Mouse (Mus musculus): ENCODE results near the gene Ppm1e. TPM values are rescaled to one million over a fixed set of nuclear protein-coding genes. Genes with fewer than 3 reads are reported as not detected.
"Not testable (repeated sequence)": the region's sequence is repeated elsewhere in the genome, so short reads cannot be mapped to it uniquely, and the experiment has no call there.

The Ppm1e gene
- polyA plus RNA-seq, 1 experiment from 2014 or later = 5.2 TPM

- WGBS = 79% methylated on average over 4 of the region's 4 CpGs
- H3K4me3 ChIP-seq = no peak overlapping the region
- H3K36me3 ChIP-seq (replicated peaks) = no peaks in the 10 kb centered on the region
- H3K4me1 ChIP-seq = peaks cover 25% of the 10 kb centered on the region
- no peak overlapping the region for H3K27ac ChIP-seq
- H3K27me3 ChIP-seq (ENCODE audit: poor library complexity, severe bottlenecking) = no peaks in the 10 kb centered on the region
- DNase-seq (ENCODE audit: extremely low spot score, low spot score) = no peak
- H3K9me3 ChIP-seq = no peaks in the 10 kb centered on the region
Measured at GRCm38 (mm10) chr11:87266246-87266645, 92.6 kb downstream of the Ppm1e start.

GRCm38 (mm10) chr11:87263946-87264345 is 94.9 kb downstream of the Ppm1e start:
- H3K9me3 ChIP-seq = no peaks in the 10 kb centered on the region
- H3K27ac ChIP-seq = no peak overlapping the region
- no peaks in the 10 kb centered on the region for H3K36me3 ChIP-seq (replicated peaks)
- DNase-seq (ENCODE audit: extremely low spot score, low spot score) = no peak
- H3K27me3 ChIP-seq (ENCODE audit: poor library complexity, severe bottlenecking) = no peaks in the 10 kb centered on the region
- peaks cover 12% of the 10 kb centered on the region for H3K4me1 ChIP-seq
- 32% methylated on average over 7 of the region's 7 CpGs for WGBS
- H3K4me3 ChIP-seq = no peak overlapping the region

- not testable (repeated sequence) for H3K27me3 ChIP-seq (ENCODE audit: poor library complexity, severe bottlenecking); DNase-seq (ENCODE audit: extremely low spot score, low spot score); H3K9me3 ChIP-seq; H3K27ac ChIP-seq; H3K36me3 ChIP-seq (replicated peaks); H3K4me3 ChIP-seq
- H3K4me1 ChIP-seq = peaks cover 12% of the 10 kb centered on the region
- 75% methylated on average over 4 of the region's 4 CpGs for WGBS
Measured at GRCm38 (mm10) chr11:87261705-87262104, 97.1 kb downstream of the Ppm1e start.

GRCm38 (mm10) chr11:87259792-87260191 is 99.0 kb downstream of the Ppm1e start:
- H3K4me1 ChIP-seq = peaks cover 12% of the 10 kb centered on the region
- H3K36me3 ChIP-seq (replicated peaks) = no peaks in the 10 kb centered on the region
- DNase-seq (ENCODE audit: extremely low spot score, low spot score) = no peak
- no peaks in the 10 kb centered on the region for H3K27me3 ChIP-seq (ENCODE audit: poor library complexity, severe bottlenecking)
- H3K9me3 ChIP-seq = no peaks in the 10 kb centered on the region
- H3K27ac ChIP-seq = no peak overlapping the region
- no peak overlapping the region for H3K4me3 ChIP-seq
- 92% methylated on average over 10 of the region's 10 CpGs for WGBS

GRCm38 (mm10) chr11:87257282-87257681 is 101.5 kb downstream of the Ppm1e start:
- no peaks in the 10 kb centered on the region for H3K9me3 ChIP-seq
- no peaks in the 10 kb centered on the region for H3K36me3 ChIP-seq (replicated peaks)
- DNase-seq (ENCODE audit: extremely low spot score, low spot score) = no peak
- H3K4me1 ChIP-seq = no peaks in the 10 kb centered on the region
- H3K4me3 ChIP-seq = no peak overlapping the region
- WGBS = 94% methylated on average over 5 of the region's 5 CpGs
- no peak overlapping the region for H3K27ac ChIP-seq
- H3K27me3 ChIP-seq (ENCODE audit: poor library complexity, severe bottlenecking) = no peaks in the 10 kb centered on the region

GRCm38 (mm10) chr11:87254149-87254548 is 104.7 kb downstream of the Ppm1e start:
- 74% methylated on average over 5 of the region's 5 CpGs for WGBS
- Histone ChIP-seq H3K36me3 (replicated peaks) (no peaks in the 10 kb centered on the region), H3K4me3 (no peak overlapping the region), H3K9me3 (no peaks in the 10 kb centered on the region), H3K27me3 (ENCODE audit: poor library complexity, severe bottlenecking) (no peaks in the 10 kb centered on the region), H3K27ac (no peak overlapping the region), H3K4me1 (peaks cover 3% of the 10 kb centered on the region; the same call in 1 of the 2 replicates)
- DNase-seq (ENCODE audit: extremely low spot score, low spot score) = no peak

GRCm38 (mm10) chr11:87253294-87253693 is 105.5 kb downstream of the Ppm1e start:
- WGBS = 93% methylated on average over 6 of the region's 6 CpGs
- Histone ChIP-seq H3K4me3 (no peak overlapping the region), H3K27me3 (ENCODE audit: poor library complexity, severe bottlenecking) (no peaks in the 10 kb centered on the region), H3K9me3 (no peaks in the 10 kb centered on the region), H3K4me1 (peaks cover 3% of the 10 kb centered on the region; the same call in 1 of the 2 replicates), H3K27ac (no peak overlapping the region), H3K36me3 (replicated peaks) (no peaks in the 10 kb centered on the region)
- no peak for DNase-seq (ENCODE audit: extremely low spot score, low spot score)

GRCm38 (mm10) chr11:87250132-87250531 is 108.7 kb downstream of the Ppm1e start:
- no peak overlapping the region for H3K4me3 ChIP-seq
- DNase-seq (ENCODE audit: extremely low spot score, low spot score) = no peak
- no peaks in the 10 kb centered on the region for H3K9me3 ChIP-seq
- peaks cover 13% of the 10 kb centered on the region for H3K4me1 ChIP-seq
- H3K36me3 ChIP-seq (replicated peaks) = no peaks in the 10 kb centered on the region
- H3K27me3 ChIP-seq (ENCODE audit: poor library complexity, severe bottlenecking) = no peaks in the 10 kb centered on the region
- H3K27ac ChIP-seq = no peak overlapping the region
- WGBS = 83% methylated on average over 6 of the region's 6 CpGs

- Histone ChIP-seq H3K4me1 (peaks cover 16% of the 10 kb centered on the region), H3K27ac (no peak overlapping the region), H3K36me3 (replicated peaks) (no peaks in the 10 kb centered on the region; the same call in 1 of the 2 replicates), H3K9me3 (no peaks in the 10 kb centered on the region), H3K27me3 (ENCODE audit: poor library complexity, severe bottlenecking) (no peaks in the 10 kb centered on the region), H3K4me3 (no peak overlapping the region)
- no peak for DNase-seq (ENCODE audit: extremely low spot score, low spot score)
- WGBS = 85% methylated on average over 5 of the region's 5 CpGs
Measured at GRCm38 (mm10) chr11:87247494-87247866, 111.3 kb downstream of the Ppm1e start.

GRCm38 (mm10) chr11:87246724-87247493 is 111.9 kb downstream of the Ppm1e start:
- H3K4me3 ChIP-seq = no peak overlapping the region
- no peaks in the 10 kb centered on the region; the same call in 1 of the 2 replicates for H3K36me3 ChIP-seq (replicated peaks)
- H3K9me3 ChIP-seq = no peaks in the 10 kb centered on the region
- DNase-seq (ENCODE audit: extremely low spot score, low spot score) = no peak
- peaks cover 16% of the 10 kb centered on the region for H3K4me1 ChIP-seq
- H3K27ac ChIP-seq = no peak overlapping the region
- WGBS = 77% methylated on average over 9 of the region's 9 CpGs
- no peaks in the 10 kb centered on the region for H3K27me3 ChIP-seq (ENCODE audit: poor library complexity, severe bottlenecking)

- no peak overlapping the region for H3K27ac ChIP-seq
- no peaks in the 10 kb centered on the region for H3K9me3 ChIP-seq
- no peaks in the 10 kb centered on the region for H3K27me3 ChIP-seq (ENCODE audit: poor library complexity, severe bottlenecking)
- no peak for DNase-seq (ENCODE audit: extremely low spot score, low spot score)
- peaks cover 16% of the 10 kb centered on the region for H3K4me1 ChIP-seq
- H3K36me3 ChIP-seq (replicated peaks) = no peaks in the 10 kb centered on the region; the same call in 1 of the 2 replicates
- WGBS = 88% methylated on average over 4 of the region's 4 CpGs
- no peak overlapping the region for H3K4me3 ChIP-seq
Measured at GRCm38 (mm10) chr11:87246107-87246651, 112.6 kb downstream of the Ppm1e start.

GRCm38 (mm10) chr11:87245171-87245840 is 113.5 kb downstream of the Ppm1e start:
- Histone ChIP-seq H3K27me3 (ENCODE audit: poor library complexity, severe bottlenecking) (no peaks in the 10 kb centered on the region), H3K4me3 (no peak overlapping the region), H3K4me1 (peaks cover 13% of the 10 kb centered on the region), H3K36me3 (replicated peaks) (peaks cover 7% of the 10 kb centered on the region), H3K9me3 (no peaks in the 10 kb centered on the region), H3K27ac (no peak overlapping the region)
- WGBS = 90% methylated on average over 9 of the region's 9 CpGs
- DNase-seq (ENCODE audit: extremely low spot score, low spot score) = no peak

- no peak for DNase-seq (ENCODE audit: extremely low spot score, low spot score)
- Histone ChIP-seq H3K36me3 (replicated peaks) (peaks cover 27% of the 10 kb centered on the region), H3K9me3 (no peaks in the 10 kb centered on the region), H3K4me1 (peaks cover 3% of the 10 kb centered on the region; the same call in 1 of the 2 replicates), H3K27ac (no peak overlapping the region), H3K27me3 (ENCODE audit: poor library complexity, severe bottlenecking) (no peaks in the 10 kb centered on the region), H3K4me3 (no peak overlapping the region)
- 89% methylated on average over 7 of the region's 7 CpGs for WGBS
Measured at GRCm38 (mm10) chr11:87241256-87241655, 117.6 kb downstream of the Ppm1e start.
